Mouse (Mus musculus): Measurements from ENCODE around the gene Gm49416.
A peak's percentile ranks its signal among the peaks of the same experiment; 100 is the strongest.
"Not testable (repeated sequence)": the region's sequence is repeated elsewhere in the genome, so short reads cannot be mapped to it uniquely, and the experiment has no call there.

Gene Gm49416

GRCm38 (mm10) chr19:8888511-8889385 lies at the start of gene Gm49416, which contains the start of gene 1810009A15Rik:
TSS of gene Gm49416 (plus strand) at chr19:8888926.
TSS of gene 1810009A15Rik (plus strand) at chr19:8888853.
- peak; percentile 90 for DNase-seq (ENCODE audit: low spot score)

GRCm38 (mm10) chr19:8839103-8839907 lies 49.4 kb upstream of the Gm49416 start, which contains the start of gene Gng3:
TSS of gene Gng3 (minus strand) at chr19:8839194.
- DNase-seq (ENCODE audit: low spot score) = no peak

GRCm38 (mm10) chr19:8839908-8840791 lies 48.6 kb upstream of the Gm49416 start:
- no peak for DNase-seq (ENCODE audit: low spot score)

GRCm38 (mm10) chr19:8841012-8841411 lies 47.7 kb upstream of the Gm49416 start:
- no peak for DNase-seq (ENCODE audit: low spot score)

- DNase-seq (ENCODE audit: low spot score) = no peak
Measured at GRCm38 (mm10) chr19:8842961-8843360, 45.8 kb upstream of the Gm49416 start.

GRCm38 (mm10) chr19:8844371-8845129 lies 44.2 kb upstream of the Gm49416 start:
- peak; percentile 55 for DNase-seq (ENCODE audit: low spot score)

- no peak for DNase-seq (ENCODE audit: low spot score)
Measured at GRCm38 (mm10) chr19:8848356-8848755, 40.4 kb upstream of the Gm49416 start.

GRCm38 (mm10) chr19:8850402-8850901 lies 38.3 kb upstream of the Gm49416 start, which contains the start of gene Lrrn4cl:
TSS of gene Lrrn4cl (plus strand) at chr19:8850768.
- DNase-seq (ENCODE audit: low spot score) = no peak

GRCm38 (mm10) chr19:8851639-8852038 lies 37.1 kb upstream of the Gm49416 start:
- DNase-seq (ENCODE audit: low spot score) = no peak

GRCm38 (mm10) chr19:8852236-8852928 lies 36.3 kb upstream of the Gm49416 start:
- no peak for DNase-seq (ENCODE audit: low spot score)

- DNase-seq (ENCODE audit: low spot score) = no peak
Measured at GRCm38 (mm10) chr19:8853117-8853516, 35.6 kb upstream of the Gm49416 start.

GRCm38 (mm10) chr19:8857689-8858088 lies 31.0 kb upstream of the Gm49416 start:
- no peak for DNase-seq (ENCODE audit: low spot score)

GRCm38 (mm10) chr19:8859018-8859417 lies 29.7 kb upstream of the Gm49416 start:
- DNase-seq (ENCODE audit: low spot score) = no peak

GRCm38 (mm10) chr19:8864265-8864664 lies 24.5 kb upstream of the Gm49416 start:
- no peak for DNase-seq (ENCODE audit: low spot score)

- DNase-seq (ENCODE audit: low spot score) = not testable (repeated sequence)
Measured at GRCm38 (mm10) chr19:8870381-8870780, 18.3 kb upstream of the Gm49416 start.

- no peak for DNase-seq (ENCODE audit: low spot score)
Measured at GRCm38 (mm10) chr19:8870838-8871237, 17.9 kb upstream of the Gm49416 start.

GRCm38 (mm10) chr19:8871267-8872186 lies 17.2 kb upstream of the Gm49416 start, which contains the start of gene Ubxn1:
TSS of gene Ubxn1 (plus strand) at chr19:8871496.
- peak; percentile 86 for DNase-seq (ENCODE audit: low spot score)

- DNase-seq (ENCODE audit: low spot score) = no peak
Measured at GRCm38 (mm10) chr19:8872266-8872840, 16.4 kb upstream of the Gm49416 start.
